18 mouse cellular contexts compared by ENCODE assay signal in the genomic region with DNA sequence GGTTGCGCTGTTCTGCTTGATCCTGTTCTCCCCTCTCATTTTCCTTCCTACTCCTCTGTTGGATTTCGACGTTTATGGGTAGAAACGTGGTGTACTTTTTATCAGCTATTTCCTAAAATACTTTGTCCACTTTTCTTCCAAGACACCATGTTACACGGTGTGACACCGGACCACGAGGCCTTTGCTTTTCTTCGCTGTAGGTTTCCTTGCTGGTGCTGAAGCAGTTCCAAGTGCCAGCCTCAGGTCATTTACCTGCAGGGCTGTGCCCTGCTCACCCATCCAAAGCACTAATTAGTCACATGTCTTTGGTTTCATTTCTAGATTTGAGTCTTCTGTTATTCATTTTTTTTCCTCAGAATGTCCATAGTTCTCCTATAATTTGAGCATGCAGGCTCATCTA.
"Had no signal": no experiment of that assay in that cellular context is flagged by ENCODE, and none has a peak within 500 bp of the region (broad histone marks: within the 10 kb centered on the region; RNA-seq: fewer than 3 reads in every experiment).

No protein-coding gene starts in this region.

- H3K4me1 ChIP-seq: intestine, embryonic 15.5 days; midbrain, embryonic 12.5 days; midbrain, embryonic 15.5 days; neural tube, embryonic 12.5 days had no signal

- H3K36me3 ChIP-seq: intestine, embryonic 15.5 days; midbrain, embryonic 12.5 days; neural tube, embryonic 12.5 days had no signal

- H3K9ac ChIP-seq: intestine, embryonic 15.5 days; liver, embryonic 14.5 days; liver, postnatal 0 days; lung, embryonic 14.5 days; midbrain, embryonic 12.5 days; midbrain, embryonic 15.5 days; neural tube, embryonic 12.5 days; neural tube, embryonic 15.5 days had no signal

- DNase-seq: layer of hippocampus, adult 9-11 months; liver, postnatal 0 days; lung, embryonic 14.5 days; right cerebral cortex, adult 18-20 months; right cerebral cortex, postnatal 14 days; right cerebral cortex, postnatal 4 days; thymus, adult 2 months; thymus, postnatal 14 days; thymus, postnatal 4 days had no signal

- H3K27me3 ChIP-seq: intestine, embryonic 15.5 days; midbrain, embryonic 12.5 days; midbrain, embryonic 15.5 days; neural tube, embryonic 12.5 days; neural tube, embryonic 15.5 days had no signal

- H3K4me2 ChIP-seq: intestine, embryonic 15.5 days; lung, embryonic 14.5 days; midbrain, embryonic 12.5 days; midbrain, embryonic 15.5 days; neural tube, embryonic 12.5 days; neural tube, embryonic 15.5 days had no signal

- H3K4me3 ChIP-seq: intestine, embryonic 15.5 days; midbrain, embryonic 12.5 days; midbrain, embryonic 15.5 days; neural tube, embryonic 12.5 days; neural tube, embryonic 15.5 days had no signal

- H3K9me3 ChIP-seq: intestine, embryonic 15.5 days; midbrain, embryonic 12.5 days; midbrain, embryonic 15.5 days; neural tube, embryonic 12.5 days; neural tube, embryonic 15.5 days had no signal

- H3K27ac ChIP-seq: intestine, embryonic 15.5 days; liver, embryonic 14.5 days; macrophage; midbrain, embryonic 12.5 days; midbrain, embryonic 15.5 days; neural tube, embryonic 12.5 days; neural tube, embryonic 15.5 days; stomach, postnatal 0 days had no signal

- ATAC-seq: intestine, embryonic 15.5 days; liver, postnatal 0 days; lung, postnatal 0 days; midbrain, embryonic 15.5 days had no signal
